Comparison of ENCODE assay signal across 1 mouse cellular context in genomic region chr13:108077476-108077875, GRCm38 (mm10).
TF ChIP-seq lines count a peak whose summit lies in the region.

No protein-coding gene starts in this region.

TF ChIP-seq in CH12.LX, 34 proteins besides CTCF, POLR2A, EP300 and RAD21 (continued from another document):
- TF ChIP-seq JUND (conservative IDR thresholded peaks at IDR 0.05; ENCODE audit: low read depth, low read length) (peak; percentile 33; the same call in 1 of the 2 replicates), NELFE (IDR thresholded peaks at IDR 0.05; ENCODE audit: low read depth, low read length) (no peak), UBTF (IDR thresholded peaks at IDR 0.05; ENCODE audit: low read depth, low read length) (no peak), TCF12 (IDR thresholded peaks at IDR 0.05; ENCODE audit: low read depth, low read length) (peak; percentile 41; the same call in 1 of the 2 replicates), USF1 (IDR thresholded peaks at IDR 0.05; ENCODE audit: low read depth, low read length) (no peak), GABPA (IDR thresholded peaks at IDR 0.05; ENCODE audit: insufficient replicate concordance, low read depth, low read length) (no peak), ZMIZ1 (IDR thresholded peaks at IDR 0.05; ENCODE audit: low read depth, low read length) (no peak), MYC (IDR thresholded peaks at IDR 0.05; ENCODE audit: low read depth, low read length) (0 out of 2 replicates have a peak, but pooled peaks have one; percentile 43), CHD2 (IDR thresholded peaks at IDR 0.05; ENCODE audit: low read length) (no peak), JUN (IDR thresholded peaks at IDR 0.05; ENCODE audit: insufficient read depth, low read depth, low read length) (no peak), IRF4 (IDR thresholded peaks at IDR 0.05; ENCODE audit: low read depth, low read length) (peak; percentile 73), MAZ (IDR thresholded peaks at IDR 0.05; ENCODE audit: low read depth, low read length) (no peak), MEF2A (IDR thresholded peaks at IDR 0.05; ENCODE audit: borderline replicate concordance, low read depth, low read length) (no peak; the same call in 1 of the 2 replicates)
